Mouse (Mus musculus) heart, postnatal 0 days (tissue): Measurements from ENCODE around the gene Dennd6a. TPM values are rescaled to one million over a fixed set of nuclear protein-coding genes. Genes with fewer than 3 reads are reported as not detected.

Experiments
- ATAC-seq: fragments of 200-750 bp; cut with Nextera tagmentation; 2 replicates; pipeline ENCODE4 v1.8.0; 2017; ENCODE audit warnings: low read depth, moderate number of reproducible peaks, moderate library complexity; ENCODE audit not compliant: insufficient read depth
- DNase-seq: peaks from one replicate; pipeline ENCODE4 v3.0.0-alpha.2; 2016; ENCODE audit warnings: low spot score
- H3K27ac ChIP-seq: fragments of 300-500 bp; sonication (generic); 2 replicates; pipeline ENCODE4 v1.5.1; 2014; ENCODE audit warnings: low read depth, mild to moderate bottlenecking
- H3K27me3 ChIP-seq: fragments of 300-500 bp; sonication (generic); 2 replicates; pipeline ENCODE4 v1.6.1; 2014; ENCODE audit warnings: low read length, mixed read lengths; ENCODE audit not compliant: control insufficient read depth, insufficient read depth
- H3K36me3 ChIP-seq: fragments of 300-500 bp; sonication (generic); replicated peaks from 2 replicates; pipeline ENCODE4 v1.6.1; 2014; ENCODE audit warnings: low read length, mixed read lengths; ENCODE audit not compliant: control insufficient read depth, insufficient read depth
- H3K4me1 ChIP-seq: fragments of 300-500 bp; sonication (generic); 2 replicates; pipeline ENCODE4 v1.6.1; 2014; ENCODE audit warnings: antibody characterized with exemption; ENCODE audit not compliant: control insufficient read depth, insufficient read depth
- H3K4me2 ChIP-seq: fragments of 300-500 bp; sonication (generic); 2 replicates; pipeline ENCODE4 v1.6.1; 2014; ENCODE audit warnings: low read depth, mild to moderate bottlenecking, low read length, moderate library complexity
- H3K4me3 ChIP-seq: fragments of 300-500 bp; sonication (generic); 2 replicates; pipeline ENCODE4 v1.5.1; 2014; ENCODE audit warnings: low read depth, low read length
- H3K9ac ChIP-seq: fragments of 300-500 bp; sonication (generic); replicated peaks from 2 replicates; pipeline ENCODE4 v1.6.1; 2014; ENCODE audit warnings: low read depth, low read length, mixed read lengths
- H3K9me3 ChIP-seq: fragments of 300-500 bp; sonication (generic); replicated peaks from 2 replicates; pipeline ENCODE4 v1.6.1; 2016; ENCODE audit warnings: low read length; ENCODE audit not compliant: control insufficient read depth
- CTCF ChIP-seq: IDR thresholded peaks from 2 replicates; pipeline ENCODE4 v1.5.1; 2016; ENCODE audit warnings: antibody characterized with exemption, control low read depth, low read depth
- EP300 ChIP-seq: IDR thresholded peaks from 2 replicates; pipeline ENCODE4 v1.6.1; 2016; ENCODE audit warnings: antibody characterized with exemption, low read depth
- WGBS: fragments of 180-500 bp; shearing (Covaris S2); extraction: QIAGEN DNeasy Blood & Tissue Kit; methylation state at CpG from one replicate; pipeline ENCODE4 v1.1.7; 2014; 5-methylcytosine and 5-hydroxymethylcytosine counted together
- polyA plus RNA-seq: library from polyadenylated mRNA; unstranded; fragments of >200 nt; fragmentation: Nextera tagmentation; extraction: Ambion mirVana; gene quantifications from 2 replicates; pipeline ENCODE4 v1.2.1, GENCODE M21; 2015
- total RNA-seq: library from RNA; depleted of rRNA; stranded (reverse); fragments of >200 nt; gene quantifications from 2 replicates; pipeline ENCODE4 v1.2.3, GENCODE M21; 2014; ENCODE audit warnings: low replicate concordance

Dennd6a gene
- total and polyA plus RNA-seq, 2 experiments from 2014 or later, result 16.0 to 32.4 TPM

DNA sequence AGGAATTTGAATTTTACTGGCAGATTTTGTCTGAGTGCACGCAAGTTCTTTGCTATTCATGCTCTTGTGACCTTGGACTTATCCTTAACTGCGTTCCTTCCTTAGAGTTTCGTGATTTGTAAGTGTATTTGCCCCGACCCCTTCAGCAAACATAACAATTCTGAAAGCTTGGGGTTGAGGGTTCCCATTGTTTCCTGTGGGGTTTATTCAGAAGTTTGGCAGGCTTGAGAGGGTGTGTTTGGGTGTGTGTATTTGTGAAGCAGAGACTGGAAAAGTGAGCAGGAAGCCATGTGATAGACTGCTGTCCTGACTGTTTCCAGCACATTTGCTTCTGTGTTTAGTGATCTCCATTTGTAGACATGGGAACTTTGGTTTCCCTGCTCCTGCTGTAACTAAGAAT lies 31.7 kb downstream of the Dennd6a start:
- H3K36me3 ChIP-seq, result peaks cover 60% of the 10 kb centered on the region

DNA sequence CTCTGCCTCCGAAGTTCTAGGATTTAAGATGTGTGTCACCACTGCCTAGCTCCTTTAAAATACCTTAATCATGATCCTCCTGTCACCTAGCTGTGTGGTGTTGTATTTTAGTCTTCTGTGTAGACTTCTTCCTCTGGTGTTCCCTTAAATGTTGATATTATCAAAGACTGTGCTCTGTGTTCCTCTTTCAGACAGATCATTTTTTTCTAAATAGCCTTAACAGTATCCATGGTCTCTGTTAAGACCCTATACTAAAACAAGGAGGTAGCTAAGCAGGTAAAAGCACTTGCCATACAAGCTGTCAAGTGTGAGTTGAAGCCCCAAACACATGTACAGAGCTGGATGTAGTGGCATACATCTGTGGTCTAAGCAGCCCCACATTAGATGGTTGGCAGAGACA lies 36.0 kb downstream of the Dennd6a start:
- peaks cover 84% of the 10 kb centered on the region for H3K36me3 ChIP-seq

More for the DNA sequence above, 31.7 kb downstream of the Dennd6a start:
- Histone ChIP-seq H3K9me3 (no peaks in the 10 kb centered on the region), H3K4me2 (no peak overlapping the region), H3K4me1 (no peaks in the 10 kb centered on the region), H3K9ac (no peak overlapping the region), H3K27ac (no peak overlapping the region), H3K4me3 (no peak overlapping the region), H3K27me3 (no peaks in the 10 kb centered on the region)
- no peak for DNase-seq
- no peak for ATAC-seq
- WGBS, result 76% methylated on average over 4 of the region's 4 CpGs
- no peak for TF ChIP-seq EP300
- no peak for TF ChIP-seq CTCF

DNA sequence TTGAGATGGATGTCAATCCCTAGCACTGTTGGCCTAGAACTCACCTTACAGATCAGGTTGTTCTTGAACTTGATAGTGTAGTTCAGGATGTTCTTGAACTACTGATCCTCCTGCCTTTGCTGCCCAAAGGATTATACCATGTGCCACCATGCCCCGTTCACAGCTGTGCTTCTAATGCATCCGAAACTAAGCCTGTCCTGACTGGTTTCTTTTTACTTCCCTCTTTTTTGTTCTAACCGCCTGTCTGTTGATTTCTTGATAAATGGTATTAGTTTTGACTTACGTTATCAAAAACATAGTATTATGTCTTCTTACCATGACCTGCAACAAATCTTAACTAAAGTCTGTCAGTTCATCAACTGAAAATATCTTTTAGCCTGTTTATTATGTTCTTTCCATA lies 37.0 kb downstream of the Dennd6a start:
- TF ChIP-seq EP300 (no peak), CTCF (no peak)
- ATAC-seq, result no peak

More for the DNA sequence above, 36.0 kb downstream of the Dennd6a start:
- H3K9me3 ChIP-seq, result no peaks in the 10 kb centered on the region
- H3K27ac ChIP-seq, result no peak overlapping the region
- TF ChIP-seq EP300 (no peak), CTCF (no peak)
- 100% methylated on average over 1 of the region's 1 CpGs for WGBS
- no peak for DNase-seq
- no peak for ATAC-seq
- no peak overlapping the region for H3K9ac ChIP-seq
- no peak overlapping the region for H3K4me2 ChIP-seq
- H3K4me3 ChIP-seq, result no peak overlapping the region
- no peaks in the 10 kb centered on the region for H3K27me3 ChIP-seq
- H3K4me1 ChIP-seq, result no peaks in the 10 kb centered on the region

DNA sequence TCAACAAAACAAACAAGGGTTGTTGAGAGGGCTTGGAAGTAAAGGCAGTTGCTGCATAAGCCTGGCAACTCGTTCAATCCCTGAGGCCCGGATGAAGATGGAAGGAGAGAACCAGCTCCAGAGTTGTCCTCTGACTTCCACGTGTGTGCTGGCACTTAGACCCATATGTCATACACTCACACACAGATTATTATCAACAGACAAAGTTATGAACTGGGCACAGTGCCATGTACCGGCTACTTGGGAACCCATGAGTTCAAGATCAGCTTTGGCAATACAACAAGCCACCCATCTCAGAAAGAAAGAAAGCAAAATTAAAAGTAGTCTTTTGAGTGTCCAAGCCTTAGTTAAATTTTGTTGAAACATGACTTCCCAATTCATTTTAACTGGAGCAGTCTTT lies 51.6 kb downstream of the Dennd6a start:
- no peak for TF ChIP-seq CTCF
- no peak for TF ChIP-seq EP300
- H3K27me3 ChIP-seq, result no peaks in the 10 kb centered on the region
- no peak overlapping the region for H3K4me2 ChIP-seq
- H3K4me3 ChIP-seq, result no peak overlapping the region
- ATAC-seq, result no peak
- DNase-seq, result no peak
- H3K27ac ChIP-seq, result no peak overlapping the region
- no peak overlapping the region for H3K9ac ChIP-seq
- H3K9me3 ChIP-seq, result no peaks in the 10 kb centered on the region
- H3K4me1 ChIP-seq, result no peaks in the 10 kb centered on the region
- 68% methylated on average over 4 of the region's 4 CpGs for WGBS
- peaks cover 90% of the 10 kb centered on the region for H3K36me3 ChIP-seq

More for the DNA sequence above, 37.0 kb downstream of the Dennd6a start:
- Histone ChIP-seq H3K27me3 (no peaks in the 10 kb centered on the region), H3K27ac (no peak overlapping the region), H3K4me2 (no peak overlapping the region), H3K4me1 (no peaks in the 10 kb centered on the region), H3K9ac (no peak overlapping the region), H3K36me3 (peaks cover 81% of the 10 kb centered on the region), H3K9me3 (no peaks in the 10 kb centered on the region), H3K4me3 (no peak overlapping the region)
- 95% methylated on average over 4 of the region's 4 CpGs for WGBS
- DNase-seq, result no peak

DNA sequence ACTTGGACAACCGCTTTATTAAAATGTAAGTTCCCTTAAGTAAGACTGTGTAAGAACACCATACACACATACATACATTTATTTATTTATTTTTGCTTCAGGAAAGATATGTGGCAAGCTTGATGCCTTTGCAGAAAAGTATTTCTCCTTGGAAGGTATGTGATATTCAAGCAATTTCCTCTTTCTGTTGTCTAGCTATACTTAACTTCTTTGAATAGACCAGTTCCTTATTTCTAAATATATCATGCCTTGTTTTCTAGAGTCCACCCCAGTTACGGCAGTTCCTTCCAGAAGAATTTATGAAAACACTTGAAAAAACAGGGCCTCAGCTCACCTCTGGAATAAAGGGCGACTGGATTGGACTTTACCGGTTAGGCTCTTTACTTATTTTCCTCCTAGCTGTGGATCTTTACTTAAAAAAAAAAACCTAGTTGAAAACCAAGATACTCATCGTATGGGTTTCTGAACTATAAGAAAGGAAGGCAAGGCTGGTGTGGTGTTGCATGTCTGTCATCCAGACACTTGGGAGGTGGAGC lies 53.0 kb downstream of the Dennd6a start:
- Histone ChIP-seq H3K36me3 (peaks cover 81% of the 10 kb centered on the region), H3K4me3 (no peak overlapping the region), H3K9ac (no peak overlapping the region), H3K4me1 (no peaks in the 10 kb centered on the region), H3K4me2 (no peak overlapping the region), H3K27me3 (no peaks in the 10 kb centered on the region), H3K9me3 (no peaks in the 10 kb centered on the region), H3K27ac (no peak overlapping the region)
- TF ChIP-seq EP300, result no peak
- DNase-seq (no peak), ATAC-seq (no peak)
- 84% methylated on average over 5 of the region's 5 CpGs for WGBS
